Mouse (Mus musculus): ENCODE results near the gene Smim26.

Gene Smim26

GRCm38 (mm10) chr2:144637671-144638395, 44.0 kb downstream of the Smim26 start:
- no peak for DNase-seq

- DNase-seq = no peak
Observed at GRCm38 (mm10) chr2:144638719-144639118, 44.9 kb downstream of the Smim26 start.

GRCm38 (mm10) chr2:144640101-144640500, 46.2 kb downstream of the Smim26 start:
- DNase-seq = no peak

GRCm38 (mm10) chr2:144641991-144642390, 48.1 kb downstream of the Smim26 start:
- DNase-seq = no peak
